Mouse (Mus musculus): ENCODE results near the gene Plxnb3.

DNA sequence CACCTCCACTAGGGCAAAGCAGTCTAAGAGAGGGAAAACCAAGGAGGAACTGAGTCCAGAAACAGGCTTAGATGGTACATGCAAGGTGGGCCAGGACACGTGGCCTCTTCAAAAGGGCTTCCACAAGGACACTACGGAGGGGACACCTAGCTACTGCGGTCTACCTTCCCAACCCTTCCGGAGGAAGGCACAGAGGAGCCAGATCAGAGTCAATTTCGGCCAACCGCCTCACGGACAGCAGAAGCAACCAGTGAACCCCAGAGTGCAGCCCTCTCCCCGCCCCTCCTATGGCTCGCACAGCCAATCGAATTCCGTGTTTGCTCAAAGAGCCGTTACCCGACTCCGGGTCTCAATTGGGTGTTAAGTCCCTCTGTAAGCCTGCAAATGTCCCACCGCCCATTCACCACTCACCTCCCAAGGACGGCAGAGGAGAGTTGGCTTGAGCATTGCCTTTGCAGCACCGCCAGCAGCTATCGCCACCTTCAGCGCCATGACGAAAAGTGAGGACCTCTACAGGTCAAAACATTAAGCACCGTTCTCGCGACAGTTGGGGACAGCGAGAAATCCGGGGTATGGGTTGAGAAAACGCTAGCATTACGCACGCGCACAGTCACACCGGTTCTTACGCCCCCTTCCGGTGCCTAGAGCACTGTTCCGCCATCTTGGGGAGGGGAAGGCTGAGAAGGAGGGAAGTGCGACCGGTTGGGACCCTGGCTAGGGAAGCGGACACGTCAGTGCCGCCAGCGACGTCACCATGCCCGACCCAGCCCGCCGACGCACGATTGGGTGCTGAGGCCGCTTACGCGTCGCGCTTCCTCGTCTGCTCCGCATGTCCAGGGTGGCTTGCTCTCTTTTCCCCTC is 29.7 kb downstream of the Plxnb3 start, which contains the start of the genes Idh3g and Ssr4:
- no peak for TF ChIP-seq GATA1 (IDR thresholded peaks at IDR 0.05; ENCODE audit: borderline replicate concordance, low read length)
- TF ChIP-seq FLI1 (IDR thresholded peaks at IDR 0.05; ENCODE audit: low read length): no peak
